Mouse (Mus musculus): ENCODE results near the gene Srcin1. TPM values are rescaled to one million over a fixed set of nuclear protein-coding genes. Genes with fewer than 3 reads are reported as not detected.

The Srcin1 gene
- total RNA-seq, 2 experiments from 2014 or later: not detected

GRCm38 (mm10) chr11:97471276-97471675, 104.7 kb downstream of the Srcin1 start:
- ATAC-seq (replicated peaks; ENCODE audit: poor library complexity): no peak

- no peak for ATAC-seq (replicated peaks; ENCODE audit: poor library complexity)
These were observed 106.2 kb downstream of the Srcin1 start for GRCm38 (mm10) chr11:97469828-97470227.

GRCm38 (mm10) chr11:97468639-97469287, 107.2 kb downstream of the Srcin1 start:
- ATAC-seq (replicated peaks; ENCODE audit: poor library complexity): peak; percentile 93

GRCm38 (mm10) chr11:97466444-97467160, 109.4 kb downstream of the Srcin1 start:
- ATAC-seq (replicated peaks; ENCODE audit: poor library complexity): no peak

- ATAC-seq (replicated peaks; ENCODE audit: poor library complexity): no peak
These were observed 110.0 kb downstream of the Srcin1 start for GRCm38 (mm10) chr11:97465957-97466356.

GRCm38 (mm10) chr11:97463991-97464390, 112.0 kb downstream of the Srcin1 start:
- no peak for ATAC-seq (replicated peaks; ENCODE audit: poor library complexity)

GRCm38 (mm10) chr11:97463166-97463565, 112.8 kb downstream of the Srcin1 start:
- ATAC-seq (replicated peaks; ENCODE audit: poor library complexity): no peak

GRCm38 (mm10) chr11:97462538-97462937, 113.4 kb downstream of the Srcin1 start:
- ATAC-seq (replicated peaks; ENCODE audit: poor library complexity): 0 out of 2 replicates have a peak, but pooled peaks have one; percentile 39

GRCm38 (mm10) chr11:97461307-97461820, 114.6 kb downstream of the Srcin1 start:
- no peak for ATAC-seq (replicated peaks; ENCODE audit: poor library complexity)

Other genes starting within 250 kb of the Srcin1 start
- gene Gpr179, start 224.1 kb downstream of the Srcin1 start, total RNA-seq (2015): 0.02 and 0.05 TPM in 2 replicates
- gene Gpr179, start 224.1 kb downstream of the Srcin1 start, total RNA-seq (2017): 0.10 TPM in 1 of 2 replicates, not detected in the other
- gene Socs7, start 213.6 kb downstream of the Srcin1 start, total RNA-seq (2015): 5.3 and 7.2 TPM in 2 replicates
- 10.2 and 11.0 TPM in 2 replicates for gene Socs7, start 213.6 kb downstream of the Srcin1 start, total RNA-seq (2017)
- 6.3 and 8.0 TPM in 2 replicates for gene Arhgap23, start 160.7 kb downstream of the Srcin1 start, total RNA-seq (2015)
- gene Arhgap23, start 160.7 kb downstream of the Srcin1 start, total RNA-seq (2017): 5.6 and 6.1 TPM in 2 replicates
- gene 4933428G20Rik, start 75.8 kb downstream of the Srcin1 start, total RNA-seq (2015): not detected in 2 replicates
- gene 4933428G20Rik, start 75.8 kb downstream of the Srcin1 start, total RNA-seq (2017): not detected in 2 replicates
- 3.4 and 4.0 TPM in 2 replicates for gene Epop, start 53.5 kb upstream of the Srcin1 start, total RNA-seq (2015)
- 0.62 and 0.91 TPM in 2 replicates for gene Epop, start 53.5 kb upstream of the Srcin1 start, total RNA-seq (2017)
- 3.3 and 4.5 TPM in 2 replicates for gene Mllt6, start 87.2 kb upstream of the Srcin1 start, total RNA-seq (2015)
- gene Mllt6, start 87.2 kb upstream of the Srcin1 start, total RNA-seq (2017): 5.8 and 7.2 TPM in 2 replicates
- gene Cisd3, start 109.6 kb upstream of the Srcin1 start, total RNA-seq (2015): 17.4 and 24.9 TPM in 2 replicates
- gene Cisd3, start 109.6 kb upstream of the Srcin1 start, total RNA-seq (2017): 3.5 and 5.4 TPM in 2 replicates
- gene Pcgf2, start 124.3 kb upstream of the Srcin1 start, total RNA-seq (2015): 3.9 and 4.6 TPM in 2 replicates
- 1.2 and 1.5 TPM in 2 replicates for gene Pcgf2, start 124.3 kb upstream of the Srcin1 start, total RNA-seq (2017)
- gene Psmb3, start 127.2 kb upstream of the Srcin1 start, total RNA-seq (2015): 114 and 126 TPM in 2 replicates
- 158 and 185 TPM in 2 replicates for gene Psmb3, start 127.2 kb upstream of the Srcin1 start, total RNA-seq (2017)
- 16.9 and 17.6 TPM in 2 replicates for gene Pip4k2b, start 168.5 kb upstream of the Srcin1 start, total RNA-seq (2015)
- gene Pip4k2b, start 168.5 kb upstream of the Srcin1 start, total RNA-seq (2017): 17.2 and 28.6 TPM in 2 replicates
- gene Cwc25, start 190.4 kb upstream of the Srcin1 start, total RNA-seq (2015): 8.8 and 9.3 TPM in 2 replicates
- 16.7 and 19.2 TPM in 2 replicates for gene Cwc25, start 190.4 kb upstream of the Srcin1 start, total RNA-seq (2017)
- 0.64 TPM in 1 of 2 replicates, not detected in the other for gene 1700001P01Rik, start 199.7 kb upstream of the Srcin1 start, total RNA-seq (2015)
- 0.30 TPM in 1 of 2 replicates, not detected in the other for gene 1700001P01Rik, start 199.7 kb upstream of the Srcin1 start, total RNA-seq (2017)
- 1,765 and 1,897 TPM in 2 replicates for gene Rpl23, start 206.3 kb upstream of the Srcin1 start, total RNA-seq (2015)
- gene Rpl23, start 206.3 kb upstream of the Srcin1 start, total RNA-seq (2017): 1,416 and 1,747 TPM in 2 replicates
- 40.1 and 47.2 TPM in 2 replicates for gene Lasp1, start 222.8 kb upstream of the Srcin1 start, total RNA-seq (2015)
- gene Lasp1, start 222.8 kb upstream of the Srcin1 start, total RNA-seq (2017): 139 and 201 TPM in 2 replicates

Measured in megakaryocyte progenitor cell, adult 5-6 weeks (primary cell).